Comparison of ENCODE assay signal across 8 mouse cellular contexts in the genomic region with DNA sequence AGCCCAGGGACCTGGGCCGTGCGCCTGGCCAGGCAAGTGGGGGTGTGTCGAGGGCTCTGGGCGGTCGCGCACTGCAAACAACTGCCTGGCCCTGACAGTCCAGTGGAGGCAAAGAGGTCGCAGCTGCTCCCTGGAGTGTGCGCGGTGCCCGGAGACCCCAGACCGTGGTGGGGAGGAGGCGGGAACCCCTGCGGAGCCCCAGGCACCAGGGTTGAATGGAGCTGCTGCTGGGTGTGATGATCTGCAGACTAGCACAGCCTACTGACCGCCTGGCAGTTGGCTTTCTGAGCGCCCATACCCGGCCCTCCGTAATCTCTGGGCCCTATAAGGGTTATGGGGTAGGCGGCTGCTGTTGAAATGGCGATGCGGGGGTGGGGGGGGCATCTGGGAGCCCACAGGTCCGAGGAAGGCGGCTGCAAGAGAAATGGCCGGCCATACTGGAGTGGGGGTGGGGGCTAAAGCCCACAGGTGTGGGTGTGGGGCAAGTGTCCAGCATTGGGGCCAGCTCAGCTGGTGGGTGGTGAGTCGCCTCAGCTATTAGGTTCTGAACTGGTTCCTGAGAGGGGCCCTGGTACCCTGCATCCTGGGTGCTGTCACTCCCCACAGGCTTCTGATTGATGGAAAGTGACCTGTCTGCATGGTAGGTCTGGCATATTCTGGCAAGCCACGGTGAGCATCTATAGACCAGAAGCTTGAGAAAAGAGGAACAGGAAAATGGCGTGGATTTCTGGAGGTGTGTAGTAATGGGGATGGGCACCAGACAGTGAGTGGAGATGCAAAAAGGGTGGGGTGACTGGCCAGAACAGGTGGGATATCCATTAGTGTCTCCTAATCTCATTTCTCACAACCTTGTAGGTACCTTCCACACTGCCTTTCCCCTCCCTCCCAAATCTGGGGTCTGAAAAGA. TPM values are rescaled to one million over a fixed set of nuclear protein-coding genes. Genes with fewer than 3 reads are reported as not detected.
DNase-seq lines count a peak whose midpoint lies in the region; ATAC-seq and TF ChIP-seq lines count a peak whose summit lies in the region.
"Not testable (repeated sequence)": the region's sequence is repeated elsewhere in the genome, so short reads cannot be mapped to it uniquely, and the experiment has no call there.

No protein-coding gene starts in this region.

- peak overlapping the region; percentile 61 for H3K4me3 ChIP-seq in forebrain, embryonic 16.5 days (replicated peaks; ENCODE audit: low read length)
- H3K4me3 ChIP-seq in hindbrain, embryonic 15.5 days, result peak overlapping the region; percentile 62
- peak overlapping the region; percentile 62 for H3K4me3 ChIP-seq in limb, embryonic 10.5 days
- peak overlapping the region; percentile 67 for H3K4me3 ChIP-seq in olfactory bulb, adult 2 months (ENCODE audit: insufficient read depth, low read depth, low read length)

- H3K4me2 ChIP-seq in forebrain, embryonic 16.5 days (ENCODE audit: low read length), result peak overlapping the region; percentile 55
- H3K4me2 ChIP-seq in hindbrain, embryonic 15.5 days, result peak overlapping the region; percentile 53

- peak; percentile 16 to 55 for DNase-seq in adrenal gland, adult (ENCODE audit: inconsistent age in 2 of 2, low spot score in 1 of 2)
- DNase-seq in cerebellum, postnatal 36 days, result peak; percentile 29
- DNase-seq in limb, embryonic 10.5 days (ENCODE audit: low spot score), result peak; percentile 34
- peak; percentile 6 to 21 for DNase-seq in thymus, postnatal 36 days

- not testable (repeated sequence) for H3K9me3 ChIP-seq in forebrain, embryonic 16.5 days (ENCODE audit: control insufficient read depth, low read length); hindbrain, embryonic 15.5 days; limb, embryonic 10.5 days (replicated peaks)

- peak overlapping the region; percentile 69 for H3K9ac ChIP-seq in forebrain, embryonic 16.5 days (replicated peaks; ENCODE audit: low read depth, low read length)
- H3K9ac ChIP-seq in hindbrain, embryonic 15.5 days, result peak overlapping the region; percentile 68

- H3K4me1 ChIP-seq in forebrain, embryonic 16.5 days (replicated peaks; ENCODE audit: control insufficient read depth, insufficient read depth, low read length); hindbrain, embryonic 15.5 days (replicated peaks); limb, embryonic 10.5 days; olfactory bulb, adult 2 months (ENCODE audit: control insufficient read depth, insufficient read depth, low read length): not testable (repeated sequence)

- TF ChIP-seq CTCF in olfactory bulb, adult 2 months (IDR thresholded peaks at IDR 0.05; ENCODE audit: insufficient read depth, low read depth, low read length), result not testable (repeated sequence)

- H3K36me3 ChIP-seq in forebrain, embryonic 16.5 days (ENCODE audit: control insufficient read depth, insufficient read depth); hindbrain, embryonic 15.5 days: not testable (repeated sequence)
- H3K36me3 ChIP-seq in limb, embryonic 10.5 days, result peaks cover 28% of the 10 kb centered on the region

- ATAC-seq in forebrain, embryonic 16.5 days, result peak; percentile 47
- ATAC-seq in hindbrain, embryonic 15.5 days (ENCODE audit: low FRiP score, low read depth), result peak; percentile 76
- peak; percentile 47 for ATAC-seq in megakaryocyte, adult 5-6 weeks (ENCODE audit: poor library complexity, severe bottlenecking)

- 12% methylated on average over 16 of the region's 26 CpGs for WGBS in forebrain, embryonic 16.5 days
- 21% methylated on average over 20 of the region's 26 CpGs for WGBS in hindbrain, embryonic 15.5 days
- whole genome bisulfite sequencing in limb, embryonic 10.5 days, result 17% methylated on average over 25 of the region's 26 CpGs
- 13% methylated on average over 25 of the region's 26 CpGs for WGBS in olfactory bulb, adult 2 months

- H3K27ac ChIP-seq in forebrain, embryonic 16.5 days (ENCODE audit: low read length), result peak overlapping the region; percentile 63
- peak overlapping the region; percentile 85 for H3K27ac ChIP-seq in hindbrain, embryonic 15.5 days (replicated peaks)
- peak overlapping the region; percentile 79 for H3K27ac ChIP-seq in limb, embryonic 10.5 days
- H3K27ac ChIP-seq in olfactory bulb, adult 2 months (ENCODE audit: insufficient read depth, low read depth, low read length), result peak overlapping the region; percentile 80

- TF ChIP-seq POLR2A in olfactory bulb, adult 2 months (IDR thresholded peaks at IDR 0.05; ENCODE audit: insufficient read depth, low read depth, low read length), result not testable (repeated sequence)

- H3K27me3 ChIP-seq in forebrain, embryonic 16.5 days (replicated peaks; ENCODE audit: control insufficient read depth, insufficient read depth, low read length); hindbrain, embryonic 15.5 days: not testable (repeated sequence)
- H3K27me3 ChIP-seq in limb, embryonic 10.5 days (ENCODE audit: low read depth, poor library complexity, severe bottlenecking), result peaks cover 61% of the 10 kb centered on the region

RNA-seq across cellular contexts. Expression of a gene that starts 0.8 kb away (rescaled TPM):
- 106 and 110 TPM in 2 replicates for polyA plus RNA-seq in forebrain, embryonic 16.5 days (2015; fragmentation: Nextera tagmentation; extraction: Ambion mirVana)
- 114 and 115 TPM in 2 replicates for polyA plus RNA-seq in hindbrain, embryonic 15.5 days (2015; fragmentation: Nextera tagmentation; extraction: Ambion mirVana)
- 48.5 and 57.1 TPM in 2 replicates for polyA plus RNA-seq in limb, embryonic 10.5 days (2016; fragmentation: Nextera tagmentation; extraction: Ambion mirVana)
- 4.1 and 5.0 TPM in 2 replicates for total RNA-seq in megakaryocyte, adult 5-6 weeks (2015)
- 3.9 and 4.5 TPM in 2 replicates for total RNA-seq in megakaryocyte, adult 5-6 weeks (2017)
- not detected in 2 replicates for polyA plus RNA-seq in olfactory bulb, adult 2 months (2012; ENCODE audit: insufficient read depth, insufficient read length, low replicate concordance, missing spikeins)

RNA-seq across cellular contexts. Expression of a gene that starts 42.3 kb away (rescaled TPM):
- polyA plus RNA-seq in forebrain, embryonic 16.5 days (2015; fragmentation: Nextera tagmentation; extraction: Ambion mirVana), result 107 and 144 TPM in 2 replicates
- polyA plus RNA-seq in hindbrain, embryonic 15.5 days (2015; fragmentation: Nextera tagmentation; extraction: Ambion mirVana), result 193 and 215 TPM in 2 replicates
- polyA plus RNA-seq in limb, embryonic 10.5 days (2016; fragmentation: Nextera tagmentation; extraction: Ambion mirVana), result 21.0 and 32.5 TPM in 2 replicates
- total RNA-seq in megakaryocyte, adult 5-6 weeks (2015), result not detected in 2 replicates
- 0.07 TPM in 1 of 2 replicates, not detected in the other for total RNA-seq in megakaryocyte, adult 5-6 weeks (2017)
- 81.4 TPM in 1 of 2 replicates, not detected in the other for polyA plus RNA-seq in olfactory bulb, adult 2 months (2012; ENCODE audit: insufficient read depth, insufficient read length, low replicate concordance, missing spikeins)

RNA-seq across cellular contexts. Expression of a gene that starts 54.0 kb away (rescaled TPM):
- polyA plus RNA-seq in forebrain, embryonic 16.5 days (2015; fragmentation: Nextera tagmentation; extraction: Ambion mirVana), result 11.5 and 13.8 TPM in 2 replicates
- 11.2 and 12.4 TPM in 2 replicates for polyA plus RNA-seq in hindbrain, embryonic 15.5 days (2015; fragmentation: Nextera tagmentation; extraction: Ambion mirVana)
- polyA plus RNA-seq in limb, embryonic 10.5 days (2016; fragmentation: Nextera tagmentation; extraction: Ambion mirVana), result 11.5 and 12.8 TPM in 2 replicates
- 7.8 and 9.6 TPM in 2 replicates for total RNA-seq in megakaryocyte, adult 5-6 weeks (2015)
- 6.6 and 9.1 TPM in 2 replicates for total RNA-seq in megakaryocyte, adult 5-6 weeks (2017)
- not detected in 2 replicates for polyA plus RNA-seq in olfactory bulb, adult 2 months (2012; ENCODE audit: insufficient read depth, insufficient read length, low replicate concordance, missing spikeins)

RNA-seq across cellular contexts. Expression of a gene that starts 54.0 kb away (rescaled TPM):
- polyA plus RNA-seq in forebrain, embryonic 16.5 days (2015; fragmentation: Nextera tagmentation; extraction: Ambion mirVana), result 139 and 173 TPM in 2 replicates
- polyA plus RNA-seq in hindbrain, embryonic 15.5 days (2015; fragmentation: Nextera tagmentation; extraction: Ambion mirVana), result 224 and 227 TPM in 2 replicates
- polyA plus RNA-seq in limb, embryonic 10.5 days (2016; fragmentation: Nextera tagmentation; extraction: Ambion mirVana), result 41.7 and 55.8 TPM in 2 replicates
- total RNA-seq in megakaryocyte, adult 5-6 weeks (2015), result 11.6 and 14.6 TPM in 2 replicates
- 20.4 and 23.1 TPM in 2 replicates for total RNA-seq in megakaryocyte, adult 5-6 weeks (2017)
- polyA plus RNA-seq in olfactory bulb, adult 2 months (2012; ENCODE audit: insufficient read depth, insufficient read length, low replicate concordance, missing spikeins), result 223 TPM in 1 of 2 replicates, not detected in the other

Comparison
In these comparisons a context has a peak if more than half of its experiments do, and no peak if none do; other contexts are left out.
1. Peak in every context shown above with its lines: DNase-seq, ATAC-seq, H3K4me3 ChIP-seq and H3K27ac ChIP-seq.
2. RNA of a gene that starts 54.0 kb away (polyA plus RNA-seq): 11.5 to 13.8 TPM in forebrain, embryonic 16.5 days, 11.5 to 12.8 TPM in limb, embryonic 10.5 days and 11.2 to 12.4 TPM in hindbrain, embryonic 15.5 days; not detected in olfactory bulb, adult 2 months; every median in the first group is over 10 times any median in the second.